Mouse (Mus musculus) midbrain, embryonic 14.5 days (tissue): ENCODE data around the gene Pde3a. TPM values are rescaled to one million over a fixed set of nuclear protein-coding genes. Genes with fewer than 3 reads are reported as not detected.
A peak's percentile ranks its signal among the peaks of the same experiment; 100 is the strongest.
"Not testable (repeated sequence)": the region's sequence is repeated elsewhere in the genome, so short reads cannot be mapped to it uniquely, and the experiment has no call there.

Experiments
- ATAC-seq: fragments of 200-750 bp; cut with Nextera tagmentation; 2 replicates; pipeline ENCODE4 v1.8.0; 2017; ENCODE audit warnings: moderate number of reproducible peaks, moderate library complexity; ENCODE audit not compliant: low FRiP score, low TSS enrichment
- DNase-seq: peaks from one replicate; pipeline ENCODE4 v3.0.0-alpha.2; 2015
- H3K27ac ChIP-seq: fragments of 300-500 bp; sonication (generic); replicated peaks from 2 replicates; pipeline ENCODE4 v1.5.1; 2014; ENCODE audit warnings: mild to moderate bottlenecking, low read depth, low read length, moderate library complexity
- H3K27me3 ChIP-seq: fragments of 300-500 bp; sonication (generic); 2 replicates; pipeline ENCODE4 v1.6.1; 2014; ENCODE audit warnings: low read length, control low read depth, mixed read lengths; ENCODE audit not compliant: control insufficient read depth, insufficient read depth
- H3K36me3 ChIP-seq: fragments of 300-500 bp; sonication (generic); 2 replicates; pipeline ENCODE4 v1.6.1; 2014; ENCODE audit warnings: low read length, control low read depth; ENCODE audit not compliant: control insufficient read depth, insufficient read depth
- H3K4me1 ChIP-seq: fragments of 300-500 bp; sonication (generic); 2 replicates; pipeline ENCODE4 v1.6.1; 2014; ENCODE audit warnings: mild to moderate bottlenecking, antibody characterized with exemption, low read length, control low read depth; ENCODE audit not compliant: control insufficient read depth, insufficient read depth
- H3K4me2 ChIP-seq: fragments of 300-500 bp; sonication (generic); 2 replicates; pipeline ENCODE4 v1.6.1; 2014; ENCODE audit warnings: mild to moderate bottlenecking, low read length, moderate library complexity
- H3K4me3 ChIP-seq: fragments of 300-500 bp; sonication (generic); replicated peaks from 2 replicates; pipeline ENCODE4 v1.5.1; 2014; ENCODE audit warnings: low read depth, low read length
- H3K9ac ChIP-seq: fragments of 300-500 bp; sonication (generic); replicated peaks from 2 replicates; pipeline ENCODE4 v1.6.1; 2014; ENCODE audit warnings: mild to moderate bottlenecking, low read length, moderate library complexity
- H3K9me3 ChIP-seq: fragments of 300-500 bp; sonication (generic); 2 replicates; pipeline ENCODE4 v1.6.1; 2016; ENCODE audit warnings: low read length, control low read depth, mixed read lengths; ENCODE audit not compliant: control insufficient read depth
- WGBS: fragments of 180-500 bp; shearing (Covaris S2); extraction: QIAGEN DNeasy Blood & Tissue Kit; methylation state at CpG from one replicate; pipeline ENCODE4 v1.1.7; 2014; 5-methylcytosine and 5-hydroxymethylcytosine counted together
- polyA plus RNA-seq: library from polyadenylated mRNA; unstranded; fragments of >200 nt; fragmentation: Nextera tagmentation; extraction: Ambion mirVana; gene quantifications from 2 replicates; pipeline ENCODE4 v1.2.1, GENCODE M21; 2014

Pde3a gene
- polyA plus RNA-seq, 1 experiment from 2014 or later: 3.1 TPM

GRCm38 (mm10) chr6:141327134-141327533, 78.1 kb downstream of the Pde3a start:
- not testable (repeated sequence) for H3K27ac ChIP-seq, H3K27me3 ChIP-seq, H3K4me1 ChIP-seq, H3K9ac ChIP-seq, H3K9me3 ChIP-seq, H3K4me2 ChIP-seq, DNase-seq, H3K4me3 ChIP-seq, H3K36me3 ChIP-seq, ATAC-seq
- WGBS: 95% methylated on average over 2 of the region's 2 CpGs

- DNase-seq (no peak), ATAC-seq (no peak)
- H3K4me3 ChIP-seq: no peak overlapping the region
- H3K27ac ChIP-seq: no peak overlapping the region
- WGBS: 83% methylated on average over 3 of the region's 3 CpGs
- no peak overlapping the region for H3K9ac ChIP-seq
- no peaks in the 10 kb centered on the region for H3K36me3 ChIP-seq
- H3K27me3 ChIP-seq: no peaks in the 10 kb centered on the region
- H3K9me3 ChIP-seq: no peaks in the 10 kb centered on the region
- no peaks in the 10 kb centered on the region for H3K4me1 ChIP-seq
- H3K4me2 ChIP-seq: no peak overlapping the region
Measured at GRCm38 (mm10) chr6:141328071-141328470, 79.0 kb downstream of the Pde3a start.

- Histone ChIP-seq H3K36me3 (no peaks in the 10 kb centered on the region), H3K9me3 (no peaks in the 10 kb centered on the region), H3K9ac (no peak overlapping the region), H3K4me3 (no peak overlapping the region), H3K27ac (no peak overlapping the region), H3K27me3 (no peaks in the 10 kb centered on the region), H3K4me1 (no peaks in the 10 kb centered on the region), H3K4me2 (no peak overlapping the region)
- DNase-seq (peak; percentile 15), ATAC-seq (no peak)
- 45% methylated on average over 2 of the region's 2 CpGs for WGBS
Measured at GRCm38 (mm10) chr6:141331464-141331863, 82.4 kb downstream of the Pde3a start.

- ATAC-seq (no peak), DNase-seq (no peak)
- Histone ChIP-seq H3K27ac (no peak overlapping the region), H3K4me3 (no peak overlapping the region), H3K27me3 (no peaks in the 10 kb centered on the region), H3K9ac (no peak overlapping the region), H3K4me2 (no peak overlapping the region), H3K4me1 (no peaks in the 10 kb centered on the region), H3K36me3 (no peaks in the 10 kb centered on the region), H3K9me3 (no peaks in the 10 kb centered on the region)
- WGBS: 84% methylated on average over 4 of the region's 4 CpGs
Measured at GRCm38 (mm10) chr6:141332613-141333165, 83.6 kb downstream of the Pde3a start.

GRCm38 (mm10) chr6:141333245-141333644, 84.2 kb downstream of the Pde3a start:
- Histone ChIP-seq H3K4me1 (no peaks in the 10 kb centered on the region), H3K4me3 (no peak overlapping the region), H3K36me3 (no peaks in the 10 kb centered on the region), H3K27me3 (no peaks in the 10 kb centered on the region), H3K4me2 (no peak overlapping the region), H3K9me3 (no peaks in the 10 kb centered on the region), H3K9ac (no peak overlapping the region), H3K27ac (no peak overlapping the region)
- no peak for DNase-seq
- no peak for ATAC-seq
- 65% methylated on average over 3 of the region's 3 CpGs for WGBS

GRCm38 (mm10) chr6:141335878-141336277, 86.8 kb downstream of the Pde3a start:
- Histone ChIP-seq H3K4me1 (no peaks in the 10 kb centered on the region), H3K27me3 (no peaks in the 10 kb centered on the region), H3K27ac (no peak overlapping the region), H3K36me3 (no peaks in the 10 kb centered on the region), H3K9me3 (no peaks in the 10 kb centered on the region), H3K4me3 (no peak overlapping the region), H3K4me2 (no peak overlapping the region), H3K9ac (no peak overlapping the region)
- DNase-seq (no peak), ATAC-seq (no peak)
- 76% methylated on average over 1 of the region's 1 CpGs for WGBS

GRCm38 (mm10) chr6:141336438-141336837, 87.4 kb downstream of the Pde3a start:
- Histone ChIP-seq H3K4me2 (no peak overlapping the region), H3K9ac (no peak overlapping the region), H3K36me3 (no peaks in the 10 kb centered on the region), H3K4me3 (no peak overlapping the region), H3K9me3 (no peaks in the 10 kb centered on the region), H3K27ac (no peak overlapping the region), H3K27me3 (no peaks in the 10 kb centered on the region), H3K4me1 (no peaks in the 10 kb centered on the region)
- DNase-seq: no peak
- WGBS: 61% methylated on average over 4 of the region's 4 CpGs
- no peak for ATAC-seq

- Histone ChIP-seq H3K27me3 (no peaks in the 10 kb centered on the region), H3K36me3 (no peaks in the 10 kb centered on the region), H3K4me3 (no peak overlapping the region), H3K4me2 (no peak overlapping the region), H3K9me3 (no peaks in the 10 kb centered on the region), H3K4me1 (no peaks in the 10 kb centered on the region), H3K9ac (no peak overlapping the region), H3K27ac (no peak overlapping the region)
- DNase-seq (no peak), ATAC-seq (no peak)
- WGBS: 57% methylated on average over 8 of the region's 8 CpGs
Measured at GRCm38 (mm10) chr6:141337673-141338072, 88.6 kb downstream of the Pde3a start.

GRCm38 (mm10) chr6:141341385-141341784, 92.3 kb downstream of the Pde3a start:
- no peaks in the 10 kb centered on the region for H3K36me3 ChIP-seq
- H3K9ac ChIP-seq: no peak overlapping the region
- ATAC-seq: no peak
- no peaks in the 10 kb centered on the region for H3K4me1 ChIP-seq
- no peak overlapping the region for H3K4me2 ChIP-seq
- H3K27ac ChIP-seq: no peak overlapping the region
- DNase-seq: no peak
- no peak overlapping the region for H3K4me3 ChIP-seq
- 79% methylated on average over 2 of the region's 2 CpGs for WGBS
- H3K9me3 ChIP-seq: no peaks in the 10 kb centered on the region
- no peaks in the 10 kb centered on the region for H3K27me3 ChIP-seq
